Mouse (Mus musculus): ENCODE data around the gene Srpk1. TPM values are rescaled to one million over a fixed set of nuclear protein-coding genes. Genes with fewer than 3 reads are reported as not detected.

Gene Srpk1
- polyA plus RNA-seq, 1 experiment, result 167 TPM

DNA sequence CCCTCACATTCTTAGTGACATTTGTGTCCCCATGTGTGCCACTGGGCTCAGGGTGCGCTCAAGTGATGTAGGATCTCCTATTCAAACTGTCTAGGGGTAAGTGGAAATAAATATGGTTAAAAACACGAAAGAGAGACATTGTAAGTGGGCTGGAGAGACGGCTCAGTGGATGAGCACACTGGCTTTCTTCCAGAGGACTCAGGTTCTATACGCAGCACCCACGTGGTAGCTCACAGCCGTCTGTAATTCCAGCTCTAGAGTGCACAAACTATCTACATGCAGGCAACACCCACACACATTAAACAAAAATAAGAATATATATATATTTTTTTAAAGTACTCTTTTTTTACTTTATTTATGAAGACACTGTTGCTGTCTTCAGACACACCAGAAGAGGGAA, 49.6 kb downstream of the Srpk1 start:
- H3K27ac ChIP-seq (ENCODE audit: control insufficient read depth, insufficient read depth, low read depth, low read length), result no peak overlapping the region
- H3K4me1 ChIP-seq (ENCODE audit: control insufficient read depth, insufficient read depth, low read length), result peaks cover 11% of the 10 kb centered on the region
- H3K27me3 ChIP-seq (ENCODE audit: control insufficient read depth, insufficient read depth, low read length), result no peaks in the 10 kb centered on the region
- no peak overlapping the region for H3K4me3 ChIP-seq (ENCODE audit: control insufficient read depth, low read depth, low read length)
- TF ChIP-seq CTCF (IDR thresholded peaks at IDR 0.05; ENCODE audit: control insufficient read depth, insufficient read depth, insufficient replicate concordance, low read depth, low read length) (no peak), POLR2A (IDR thresholded peaks at IDR 0.05; ENCODE audit: control insufficient read depth, low read depth, low read length) (no peak)
- H3K36me3 ChIP-seq (ENCODE audit: control insufficient read depth, insufficient read depth, low read length), result no peaks in the 10 kb centered on the region

GRCm38 (mm10) chr17:28572521-28572920, 50.0 kb downstream of the Srpk1 start:
- H3K4me1 ChIP-seq (ENCODE audit: control insufficient read depth, insufficient read depth, low read length), result peaks cover 11% of the 10 kb centered on the region
- H3K27me3 ChIP-seq (ENCODE audit: control insufficient read depth, insufficient read depth, low read length), result no peaks in the 10 kb centered on the region
- TF ChIP-seq CTCF (IDR thresholded peaks at IDR 0.05; ENCODE audit: control insufficient read depth, insufficient read depth, insufficient replicate concordance, low read depth, low read length) (no peak), POLR2A (IDR thresholded peaks at IDR 0.05; ENCODE audit: control insufficient read depth, low read depth, low read length) (no peak)
- H3K4me3 ChIP-seq (ENCODE audit: control insufficient read depth, low read depth, low read length), result no peak overlapping the region
- H3K27ac ChIP-seq (ENCODE audit: control insufficient read depth, insufficient read depth, low read depth, low read length), result no peak overlapping the region
- H3K36me3 ChIP-seq (ENCODE audit: control insufficient read depth, insufficient read depth, low read length), result no peaks in the 10 kb centered on the region

- Histone ChIP-seq H3K27me3 (ENCODE audit: control insufficient read depth, insufficient read depth, low read length) (no peaks in the 10 kb centered on the region), H3K4me3 (ENCODE audit: control insufficient read depth, low read depth, low read length) (no peak overlapping the region), H3K36me3 (ENCODE audit: control insufficient read depth, insufficient read depth, low read length) (no peaks in the 10 kb centered on the region), H3K27ac (ENCODE audit: control insufficient read depth, insufficient read depth, low read depth, low read length) (no peak overlapping the region), H3K4me1 (ENCODE audit: control insufficient read depth, insufficient read depth, low read length) (peaks cover 11% of the 10 kb centered on the region)
- TF ChIP-seq CTCF (IDR thresholded peaks at IDR 0.05; ENCODE audit: control insufficient read depth, insufficient read depth, insufficient replicate concordance, low read depth, low read length) (no peak), POLR2A (IDR thresholded peaks at IDR 0.05; ENCODE audit: control insufficient read depth, low read depth, low read length) (no peak)
These were observed 50.6 kb downstream of the Srpk1 start for GRCm38 (mm10) chr17:28571868-28572267.

DNA sequence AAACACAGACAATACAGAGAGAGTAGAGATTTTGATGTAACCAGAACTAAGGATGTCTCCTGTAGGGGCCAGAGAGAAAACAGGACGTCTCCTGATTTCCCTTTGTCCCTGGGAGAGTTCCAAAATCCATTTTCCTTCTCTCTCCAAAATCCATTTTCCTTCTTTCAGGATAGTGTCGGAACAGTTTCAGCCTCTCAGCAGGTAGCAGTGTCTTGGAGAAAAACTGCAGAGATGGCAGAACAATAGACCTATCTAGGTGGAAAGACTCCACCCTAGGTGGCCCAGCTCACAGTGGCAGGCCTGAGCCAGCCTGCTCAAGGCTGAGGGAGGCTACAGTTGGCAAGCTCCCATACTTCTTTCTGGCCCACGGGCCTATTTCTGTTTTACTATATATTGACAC, 55.0 kb downstream of the Srpk1 start:
- Histone ChIP-seq H3K27ac (ENCODE audit: control insufficient read depth, insufficient read depth, low read depth, low read length) (no peak overlapping the region), H3K36me3 (ENCODE audit: control insufficient read depth, insufficient read depth, low read length) (no peaks in the 10 kb centered on the region), H3K4me3 (ENCODE audit: control insufficient read depth, low read depth, low read length) (no peak overlapping the region), H3K4me1 (ENCODE audit: control insufficient read depth, insufficient read depth, low read length) (no peaks in the 10 kb centered on the region), H3K27me3 (ENCODE audit: control insufficient read depth, insufficient read depth, low read length) (no peaks in the 10 kb centered on the region)
- TF ChIP-seq POLR2A (IDR thresholded peaks at IDR 0.05; ENCODE audit: control insufficient read depth, low read depth, low read length) (no peak), CTCF (IDR thresholded peaks at IDR 0.05; ENCODE audit: control insufficient read depth, insufficient read depth, insufficient replicate concordance, low read depth, low read length) (no peak)

DNA sequence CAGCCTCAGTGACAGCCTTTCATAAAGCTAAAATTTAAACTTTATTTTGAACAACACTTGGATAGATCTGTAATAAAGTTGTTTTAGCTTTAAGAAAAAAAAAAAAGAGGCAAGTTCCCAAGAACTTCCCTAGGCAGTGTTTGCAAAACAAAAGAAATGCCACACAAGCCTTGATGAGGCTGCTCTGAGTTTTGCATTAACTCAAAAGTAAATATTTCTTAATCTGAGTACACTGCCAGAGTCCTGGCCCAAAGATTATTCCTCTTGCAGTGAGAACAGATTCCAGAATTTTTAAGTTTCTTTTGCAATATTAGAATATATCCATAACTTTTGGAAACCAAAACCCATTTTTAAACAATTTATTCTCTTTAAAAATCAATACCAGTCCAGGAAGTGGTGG, 57.3 kb downstream of the Srpk1 start:
- TF ChIP-seq CTCF (IDR thresholded peaks at IDR 0.05; ENCODE audit: control insufficient read depth, insufficient read depth, insufficient replicate concordance, low read depth, low read length) (no peak), POLR2A (IDR thresholded peaks at IDR 0.05; ENCODE audit: control insufficient read depth, low read depth, low read length) (no peak)
- H3K27me3 ChIP-seq (ENCODE audit: control insufficient read depth, insufficient read depth, low read length), result no peaks in the 10 kb centered on the region
- H3K4me1 ChIP-seq (ENCODE audit: control insufficient read depth, insufficient read depth, low read length), result no peaks in the 10 kb centered on the region
- no peaks in the 10 kb centered on the region for H3K36me3 ChIP-seq (ENCODE audit: control insufficient read depth, insufficient read depth, low read length)
- no peak overlapping the region for H3K27ac ChIP-seq (ENCODE audit: control insufficient read depth, insufficient read depth, low read depth, low read length)
- no peak overlapping the region for H3K4me3 ChIP-seq (ENCODE audit: control insufficient read depth, low read depth, low read length)

DNA sequence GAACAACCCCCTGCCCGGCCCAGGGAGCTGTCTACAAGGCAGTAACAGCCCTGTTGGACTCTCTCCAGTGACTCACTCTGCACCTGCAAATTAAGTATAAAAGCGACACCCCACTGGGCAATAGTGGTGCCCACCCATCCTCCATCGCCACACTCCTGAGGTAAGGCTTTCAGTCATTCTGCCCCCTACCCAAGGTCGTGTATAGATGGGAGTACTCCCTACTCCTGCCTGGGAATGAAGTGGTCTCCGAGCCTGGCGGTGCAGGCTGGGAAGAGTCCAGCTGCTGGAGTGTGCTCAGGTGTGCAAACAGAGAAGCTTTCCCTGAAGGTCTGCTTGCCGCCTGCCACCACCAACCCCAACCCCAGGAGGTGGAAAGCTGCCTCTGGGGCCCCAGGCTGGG, 60.9 kb downstream of the Srpk1 start:
- Histone ChIP-seq H3K27me3 (ENCODE audit: control insufficient read depth, insufficient read depth, low read length) (no peaks in the 10 kb centered on the region), H3K27ac (ENCODE audit: control insufficient read depth, insufficient read depth, low read depth, low read length) (no peak overlapping the region), H3K36me3 (ENCODE audit: control insufficient read depth, insufficient read depth, low read length) (no peaks in the 10 kb centered on the region), H3K4me1 (ENCODE audit: control insufficient read depth, insufficient read depth, low read length) (no peaks in the 10 kb centered on the region), H3K4me3 (ENCODE audit: control insufficient read depth, low read depth, low read length) (no peak overlapping the region)
- TF ChIP-seq CTCF (IDR thresholded peaks at IDR 0.05; ENCODE audit: control insufficient read depth, insufficient read depth, insufficient replicate concordance, low read depth, low read length) (no peak), POLR2A (IDR thresholded peaks at IDR 0.05; ENCODE audit: control insufficient read depth, low read depth, low read length) (no peak)

DNA sequence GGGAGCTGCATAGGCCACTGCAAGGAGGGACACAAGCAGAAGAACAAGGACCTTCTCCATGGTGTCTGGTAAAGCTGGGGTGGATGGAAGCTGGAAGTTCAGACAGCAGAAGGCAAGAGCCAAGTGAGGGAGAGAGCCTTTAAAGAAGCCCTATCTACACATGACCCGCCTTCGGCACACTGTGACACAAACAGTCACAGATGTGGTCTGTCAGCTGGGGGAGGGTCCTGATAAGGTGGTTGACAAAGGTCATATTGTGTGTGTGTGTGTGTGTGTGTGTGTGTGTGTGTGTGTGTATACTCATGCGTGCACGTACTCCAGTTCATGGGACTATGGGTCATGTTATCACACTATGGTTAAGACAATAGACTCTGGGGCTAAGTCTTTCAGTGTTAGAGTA, 61.9 kb downstream of the Srpk1 start, which contains the start of gene Clps:
Gene Clps (minus strand): TSS at position 169 of the 400 bp plus-strand sequence.
- Histone ChIP-seq H3K27me3 (ENCODE audit: control insufficient read depth, insufficient read depth, low read length) (no peaks in the 10 kb centered on the region), H3K36me3 (ENCODE audit: control insufficient read depth, insufficient read depth, low read length) (no peaks in the 10 kb centered on the region), H3K27ac (ENCODE audit: control insufficient read depth, insufficient read depth, low read depth, low read length) (no peak within 1 kb of the TSS), H3K4me1 (ENCODE audit: control insufficient read depth, insufficient read depth, low read length) (no peaks in the 10 kb centered on the region), H3K4me3 (ENCODE audit: control insufficient read depth, low read depth, low read length) (no peak within 1 kb of the TSS)
- TF ChIP-seq CTCF (IDR thresholded peaks at IDR 0.05; ENCODE audit: control insufficient read depth, insufficient read depth, insufficient replicate concordance, low read depth, low read length), result no peak
- no peak for TF ChIP-seq POLR2A (IDR thresholded peaks at IDR 0.05; ENCODE audit: control insufficient read depth, low read depth, low read length)

DNA sequence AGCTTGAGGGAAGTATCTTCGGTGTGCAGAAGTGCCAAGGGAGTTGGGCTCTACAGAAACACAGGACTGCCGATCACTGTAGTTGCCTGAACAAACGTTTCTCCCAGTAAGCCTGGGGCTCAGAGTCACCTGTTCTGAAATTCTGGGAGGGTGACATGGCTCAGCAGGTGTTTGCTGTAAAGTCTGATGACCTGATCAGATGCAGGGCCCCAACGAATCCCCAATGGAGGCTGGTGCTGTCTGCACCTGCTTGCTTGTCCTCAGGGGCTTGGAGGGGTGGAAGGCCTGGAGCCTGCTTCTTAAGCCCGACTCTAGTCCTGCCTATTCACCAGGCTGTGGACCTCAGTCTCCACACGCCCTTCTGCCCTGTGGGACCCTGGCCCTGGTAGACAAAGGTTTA, 64.7 kb downstream of the Srpk1 start:
- Histone ChIP-seq H3K4me1 (ENCODE audit: control insufficient read depth, insufficient read depth, low read length) (peaks cover 6% of the 10 kb centered on the region), H3K4me3 (ENCODE audit: control insufficient read depth, low read depth, low read length) (no peak overlapping the region), H3K27me3 (ENCODE audit: control insufficient read depth, insufficient read depth, low read length) (no peaks in the 10 kb centered on the region), H3K27ac (ENCODE audit: control insufficient read depth, insufficient read depth, low read depth, low read length) (no peak overlapping the region), H3K36me3 (ENCODE audit: control insufficient read depth, insufficient read depth, low read length) (no peaks in the 10 kb centered on the region)
- no peak for TF ChIP-seq POLR2A (IDR thresholded peaks at IDR 0.05; ENCODE audit: control insufficient read depth, low read depth, low read length)
- no peak for TF ChIP-seq CTCF (IDR thresholded peaks at IDR 0.05; ENCODE audit: control insufficient read depth, insufficient read depth, insufficient replicate concordance, low read depth, low read length)

Measured in testis, adult 2 months (tissue).